Mouse (Mus musculus): ENCODE data around the gene Tmem198. TPM values are rescaled to one million over a fixed set of nuclear protein-coding genes. Genes with fewer than 3 reads are reported as not detected.

The Tmem198 gene
- polyA plus RNA-seq, 1 experiment from 2014 or later = 45.0 TPM

- Histone ChIP-seq H3K4me2 (no peak overlapping the region), H3K9ac (no peak overlapping the region; the same call in 1 of the 2 replicates), H3K27ac (no peak overlapping the region), H3K36me3 (peaks cover 82% of the 10 kb centered on the region), H3K4me1 (replicated peaks) (no peaks in the 10 kb centered on the region), H3K9me3 (no peaks in the 10 kb centered on the region), H3K27me3 (no peaks in the 10 kb centered on the region), H3K4me3 (no peak overlapping the region)
- no peak for ATAC-seq (ENCODE audit: low FRiP score)
- 88% methylated on average over 18 of the region's 19 CpGs for WGBS
Measured at GRCm38 (mm10) chr1:75533325-75534252, 54.3 kb downstream of the Tmem198 start.

Other genes with a start within 250 kb of the Tmem198 start
- not detected in 2 replicates for gene A630095N17Rik, start 247.4 kb upstream of the Tmem198 start, polyA plus RNA-seq (2015; fragmentation: Nextera tagmentation; extraction: Ambion mirVana)
- 59.7 and 62.3 TPM in 2 replicates for gene Dnajb2, start 243.1 kb upstream of the Tmem198 start, polyA plus RNA-seq (2015; fragmentation: Nextera tagmentation; extraction: Ambion mirVana)
- gene Ptprn, start 215.0 kb upstream of the Tmem198 start, polyA plus RNA-seq (2015; fragmentation: Nextera tagmentation; extraction: Ambion mirVana) = 15.6 and 17.6 TPM in 2 replicates
- 131 and 140 TPM in 2 replicates for gene Resp18, start 201.1 kb upstream of the Tmem198 start, polyA plus RNA-seq (2015; fragmentation: Nextera tagmentation; extraction: Ambion mirVana)
- gene Dnpep, start 161.5 kb upstream of the Tmem198 start, polyA plus RNA-seq (2015; fragmentation: Nextera tagmentation; extraction: Ambion mirVana) = 161 and 170 TPM in 2 replicates
- 1.8 and 2.9 TPM in 2 replicates for gene Des, start 119.2 kb upstream of the Tmem198 start, polyA plus RNA-seq (2015; fragmentation: Nextera tagmentation; extraction: Ambion mirVana)
- 15.9 and 16.0 TPM in 2 replicates for gene Speg, start 104.2 kb upstream of the Tmem198 start, polyA plus RNA-seq (2015; fragmentation: Nextera tagmentation; extraction: Ambion mirVana)
- gene Gmppa, start 43.6 kb upstream of the Tmem198 start, polyA plus RNA-seq (2015; fragmentation: Nextera tagmentation; extraction: Ambion mirVana) = 84.0 and 84.4 TPM in 2 replicates
- 25.9 and 29.3 TPM in 2 replicates for gene Asic4, start 29.1 kb upstream of the Tmem198 start, polyA plus RNA-seq (2015; fragmentation: Nextera tagmentation; extraction: Ambion mirVana)
- gene Chpf, start 225 bp upstream of the Tmem198 start, polyA plus RNA-seq (2015; fragmentation: Nextera tagmentation; extraction: Ambion mirVana) = 32.4 and 33.8 TPM in 2 replicates
- gene Obsl1, start 26.9 kb downstream of the Tmem198 start, polyA plus RNA-seq (2015; fragmentation: Nextera tagmentation; extraction: Ambion mirVana) = 21.0 and 22.8 TPM in 2 replicates
- gene Inha, start 27.5 kb downstream of the Tmem198 start, polyA plus RNA-seq (2015; fragmentation: Nextera tagmentation; extraction: Ambion mirVana) = 11.5 and 11.7 TPM in 2 replicates
- gene Stk11ip, start 42.0 kb downstream of the Tmem198 start, polyA plus RNA-seq (2015; fragmentation: Nextera tagmentation; extraction: Ambion mirVana) = 18.6 and 20.7 TPM in 2 replicates
- 50.4 and 50.9 TPM in 2 replicates for gene Slc4a3, start 66.7 kb downstream of the Tmem198 start, polyA plus RNA-seq (2015; fragmentation: Nextera tagmentation; extraction: Ambion mirVana)

All from hindbrain, embryonic 13.5 days (tissue).